Mouse (Mus musculus): Measurements from ENCODE around the gene Smpd2.

- TF ChIP-seq GATA1 (IDR thresholded peaks at IDR 0.05; ENCODE audit: low read length) (no peak), TAL1 (IDR thresholded peaks at IDR 0.05; ENCODE audit: low read length) (no peak)
These were observed 30.2 kb downstream of the Smpd2 start for GRCm38 (mm10) chr10:41459990-41460389.

Data from erythroblast, embryonic 14.5 days (primary cell).